Mouse (Mus musculus) liver, embryonic 14.5 days (tissue): ENCODE data around the gene Slc8a3.

Experiments
- CTCF ChIP-seq: IDR thresholded peaks from 2 replicates; pipeline ENCODE4 v1.5.1; 2016; ENCODE audit warnings: antibody characterized with exemption, low read depth, control low read depth
- EP300 ChIP-seq: IDR thresholded peaks from 2 replicates; pipeline ENCODE4 v1.6.1; 2016; ENCODE audit warnings: antibody characterized with exemption, low read depth

DNA sequence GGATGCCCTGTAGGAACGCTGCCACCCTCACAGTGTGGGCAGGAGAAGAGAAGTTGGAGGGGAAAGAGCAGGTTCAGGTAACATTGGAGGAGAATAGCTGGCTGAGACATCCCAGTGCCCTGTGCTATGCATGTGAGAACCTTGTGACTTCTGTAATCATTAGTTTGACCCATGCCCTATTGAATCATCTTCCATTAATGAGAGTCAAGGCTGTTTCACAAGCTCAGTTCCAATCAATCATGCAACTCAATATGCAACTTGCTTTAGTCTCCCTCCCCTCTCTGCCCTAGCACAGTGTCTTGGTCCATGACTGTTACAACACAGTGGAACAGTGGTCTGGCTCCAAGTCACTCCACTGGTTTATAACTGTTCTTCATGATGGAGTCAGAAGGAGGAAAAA lies 143.3 kb downstream of the Slc8a3 start:
- TF ChIP-seq EP300 = no peak
- TF ChIP-seq CTCF = no peak
